Mouse (Mus musculus) urinary bladder, postnatal 14 days (tissue): ENCODE data around the gene Gpx3.
"Not testable (repeated sequence)": the region's sequence is repeated elsewhere in the genome, so short reads cannot be mapped to it uniquely, and the experiment has no call there.

Experiments
- DNase-seq: peaks from one replicate; pipeline ENCODE4 v3.0.0; 2021; ENCODE audit warnings: low spot score

The Gpx3 gene

DNA sequence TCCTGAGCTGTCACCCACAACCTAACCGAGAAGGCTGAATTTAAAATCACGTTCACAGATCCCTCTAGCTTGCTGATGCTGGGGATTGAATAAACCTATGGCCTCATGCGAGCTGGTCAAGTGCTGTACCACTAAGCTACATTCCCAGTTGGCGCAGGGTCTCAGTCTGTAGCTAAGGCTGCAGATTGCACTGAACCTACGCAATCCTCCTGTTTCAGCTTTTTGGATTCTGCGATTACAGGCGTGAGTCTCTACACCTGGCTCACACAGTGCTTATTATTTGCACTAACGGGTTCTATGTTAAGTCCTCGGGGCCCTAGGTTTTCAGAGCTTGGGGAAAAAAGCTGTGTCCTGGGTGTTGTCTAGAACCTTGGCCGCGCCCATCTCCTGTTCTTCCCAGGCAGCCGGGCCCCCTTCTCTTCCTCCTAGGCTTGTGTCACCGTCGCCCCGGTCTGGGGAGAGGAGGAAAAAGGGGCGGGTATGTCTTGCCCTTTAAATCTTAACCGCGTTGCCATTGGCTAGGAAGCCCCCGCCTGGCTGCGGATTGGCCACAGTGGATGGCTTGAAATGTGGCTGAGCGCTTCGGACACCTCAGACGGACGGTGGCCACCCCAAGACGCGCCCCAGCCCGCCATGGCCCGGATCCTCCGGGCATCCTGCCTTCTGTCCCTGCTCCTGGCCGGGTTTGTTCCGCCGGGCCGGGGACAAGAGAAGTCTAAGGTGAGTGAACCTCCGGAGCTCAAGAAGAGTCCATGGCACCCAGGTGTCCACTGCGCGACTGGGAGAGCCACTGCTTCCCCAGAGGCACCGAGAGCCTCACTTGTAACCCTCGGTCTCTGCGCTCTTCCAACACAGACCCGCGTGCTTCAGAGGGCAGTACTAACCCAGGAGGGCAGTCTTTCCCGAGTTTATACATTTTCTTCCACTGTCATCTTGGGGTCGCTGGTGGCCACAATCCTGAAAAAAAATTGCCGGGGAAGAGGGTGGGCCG lies at the start of gene Gpx3:
TSS of gene Gpx3 (plus strand) at position 121 of the 991 bp plus-strand sequence.
- DNase-seq = peak; percentile 73

DNA sequence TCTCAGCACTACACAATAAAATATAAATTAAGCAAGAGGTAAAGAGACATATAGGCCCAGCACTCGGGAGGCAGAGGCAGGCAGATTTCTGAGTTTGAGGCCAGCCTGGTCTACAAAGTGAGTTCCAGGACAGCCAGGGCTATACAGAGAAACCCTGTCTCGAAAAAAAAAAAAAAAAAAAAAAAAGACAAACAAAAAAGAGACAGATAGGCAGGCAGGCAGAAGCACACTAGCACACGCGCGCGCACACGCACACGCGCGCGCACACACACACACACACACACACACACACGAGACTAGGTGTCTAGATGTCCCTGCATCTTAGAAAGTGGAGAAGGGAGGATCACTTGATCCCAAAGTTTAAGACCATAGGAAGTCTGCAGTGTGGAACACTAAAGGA lies 43.4 kb upstream of the Gpx3 start:
- not testable (repeated sequence) for DNase-seq

DNA sequence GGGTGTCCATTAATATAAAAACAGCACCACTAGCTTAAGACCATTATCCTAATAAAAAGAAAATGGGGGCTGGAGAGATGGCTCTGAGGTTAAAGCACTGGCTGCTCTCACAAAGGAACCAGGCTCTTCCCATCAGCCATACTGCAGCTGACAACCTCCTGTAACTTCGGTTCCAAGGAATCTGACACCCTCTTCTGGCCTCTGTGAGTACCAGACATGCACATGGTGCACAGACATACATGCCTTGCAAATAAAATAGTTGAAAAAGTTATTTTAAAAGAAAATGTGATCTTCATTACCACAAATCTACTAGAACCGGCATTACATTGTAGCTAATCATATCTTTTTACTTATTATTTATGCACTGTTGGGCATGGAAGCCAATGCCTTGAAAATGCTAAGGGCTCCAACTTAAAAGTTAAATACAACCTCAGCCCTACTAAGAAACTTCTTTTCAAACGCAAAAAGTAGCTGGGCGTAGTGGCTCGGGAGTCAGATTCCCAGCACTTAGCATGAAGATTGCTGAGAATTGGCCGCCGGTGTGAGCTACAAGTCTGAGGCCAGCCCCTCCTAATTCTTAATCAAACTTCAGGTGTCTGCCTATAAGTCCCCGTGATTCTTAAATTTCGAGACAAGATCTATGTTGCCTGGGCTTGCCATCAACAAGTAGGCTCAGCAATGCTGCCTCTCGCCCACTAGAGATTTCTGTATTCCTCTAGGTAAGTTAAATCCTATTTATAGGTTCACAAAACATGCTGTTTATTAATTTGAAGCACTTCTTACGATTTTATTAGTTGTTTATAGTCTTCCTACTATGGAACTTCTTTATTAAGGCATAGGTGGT lies 42.7 kb upstream of the Gpx3 start:
- DNase-seq = no peak

DNA sequence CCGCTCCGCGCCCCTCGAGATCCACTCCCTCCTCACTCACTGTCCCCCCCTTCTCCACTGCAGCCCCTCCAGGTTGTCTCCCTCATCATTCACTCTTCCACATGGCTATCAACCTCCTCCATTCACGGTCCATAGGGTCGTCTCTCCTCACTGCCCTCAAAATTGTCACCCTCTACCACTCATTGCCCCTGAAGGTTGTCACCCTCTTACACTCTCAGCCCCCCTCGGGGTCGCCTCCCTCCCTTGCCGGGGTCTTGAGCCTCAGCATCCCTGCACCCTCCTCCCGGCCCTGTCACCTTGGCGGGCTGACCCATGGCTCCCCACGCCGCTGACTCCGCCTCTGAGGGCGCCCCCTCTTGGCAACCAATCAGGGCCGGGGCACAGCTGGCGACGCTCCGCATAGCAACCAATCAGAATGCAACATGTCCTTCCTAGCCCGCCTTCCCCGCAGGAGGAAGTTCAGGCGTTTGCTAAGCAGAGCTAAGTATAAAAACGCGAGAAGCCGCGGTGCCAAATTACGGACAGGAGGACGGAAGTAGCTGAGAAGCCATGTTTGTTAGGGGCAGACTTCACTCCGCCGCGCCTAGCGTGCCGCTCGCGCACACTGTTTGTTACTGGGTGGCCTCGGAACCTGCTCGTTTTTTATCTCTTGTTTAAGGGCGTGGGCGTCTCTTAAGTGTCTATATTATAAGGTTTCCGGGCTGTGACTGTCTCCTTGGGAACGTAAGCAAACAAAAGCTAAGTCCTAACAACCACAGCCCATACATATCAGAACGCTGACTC lies 41.8 kb upstream of the Gpx3 start, which contains the start of gene Lyrm7:
TSS of gene Lyrm7 (minus strand) at position 661 of the 783 bp plus-strand sequence.
- peak; percentile 97 for DNase-seq

DNA sequence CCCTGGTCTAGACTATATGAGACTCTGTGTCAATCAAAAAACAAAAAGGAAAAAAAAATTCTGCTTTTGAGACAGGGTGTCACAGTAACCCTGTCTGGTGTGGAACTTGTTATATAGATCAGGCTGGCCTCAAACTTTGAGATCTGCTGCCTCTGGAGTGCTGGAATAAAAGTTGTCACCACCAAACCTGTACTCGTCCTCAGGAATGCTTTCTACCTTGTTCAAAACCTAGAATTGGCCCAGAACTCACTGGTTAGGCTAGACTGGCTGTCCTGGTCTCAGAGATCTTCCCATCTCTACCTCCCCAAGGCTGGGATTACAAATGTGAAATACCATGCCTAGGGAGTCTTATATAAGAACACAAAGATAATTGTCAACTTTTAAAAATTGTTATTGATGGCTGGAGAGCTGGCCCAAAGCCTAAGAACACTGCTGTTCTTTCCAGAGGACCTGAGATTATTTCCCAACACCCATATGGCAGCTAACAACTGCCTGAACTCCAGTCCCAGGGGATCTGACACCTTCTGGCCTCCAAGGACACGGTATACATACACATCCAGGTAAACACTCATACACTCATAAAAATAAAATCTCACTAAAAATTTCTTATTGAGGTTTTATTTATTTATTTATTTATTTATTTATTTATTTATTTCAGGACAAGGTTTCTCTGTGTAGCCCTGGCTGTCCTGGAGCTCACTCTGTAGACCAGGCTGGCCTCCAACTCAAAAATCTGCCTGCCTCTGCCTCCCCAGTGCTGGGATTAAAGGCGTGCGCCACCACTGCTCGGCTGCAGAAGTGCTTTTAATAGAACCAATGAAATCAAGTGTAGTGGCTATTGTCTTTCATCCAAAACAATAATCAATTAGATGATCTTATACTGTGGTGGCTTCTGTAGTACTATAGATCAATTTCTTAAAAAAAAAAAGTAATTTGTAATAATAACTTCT lies 40.5 kb upstream of the Gpx3 start:
- DNase-seq = no peak

DNA sequence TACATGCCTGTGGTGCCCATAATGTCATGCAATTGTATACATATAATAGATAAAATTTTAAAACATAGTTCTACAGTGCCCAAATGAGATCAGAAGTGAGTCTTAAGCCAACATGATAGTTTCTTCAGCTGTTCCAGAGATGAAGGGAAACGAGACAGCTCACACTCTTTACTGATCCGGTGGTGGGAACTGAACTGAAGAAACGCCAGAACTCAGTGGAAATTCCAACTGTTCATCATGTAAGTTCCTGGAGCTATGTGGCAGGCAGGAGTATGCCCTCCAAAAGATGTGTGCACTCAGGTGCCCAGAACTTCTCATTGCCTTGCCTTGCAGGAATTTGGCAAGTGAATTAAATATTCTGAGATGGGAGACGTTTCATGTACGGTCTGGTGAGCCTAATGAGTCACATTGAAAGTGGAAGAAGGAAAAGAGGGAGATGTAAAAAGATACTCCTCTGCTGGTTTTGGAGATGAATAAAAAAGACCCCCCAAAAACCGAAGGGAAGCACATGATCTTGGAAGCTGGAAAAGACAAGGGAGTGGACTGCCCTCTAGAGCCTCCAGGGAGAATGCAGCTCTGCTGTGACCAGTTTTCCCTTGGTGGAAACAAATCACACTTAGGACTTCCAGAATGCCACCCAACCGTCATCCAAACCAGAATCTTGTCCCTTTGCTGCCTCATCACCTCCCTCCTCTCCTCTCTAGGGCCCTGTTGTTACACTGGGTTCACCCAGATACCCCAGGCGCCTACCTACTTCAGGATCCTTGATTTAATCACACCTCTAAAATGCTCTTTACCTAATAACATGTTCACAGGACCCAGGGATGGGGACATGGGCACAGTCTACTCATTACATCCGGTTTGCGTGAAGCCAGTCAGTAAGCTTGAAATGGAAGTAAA lies 39.4 kb upstream of the Gpx3 start:
- peak; percentile 46 for DNase-seq

DNA sequence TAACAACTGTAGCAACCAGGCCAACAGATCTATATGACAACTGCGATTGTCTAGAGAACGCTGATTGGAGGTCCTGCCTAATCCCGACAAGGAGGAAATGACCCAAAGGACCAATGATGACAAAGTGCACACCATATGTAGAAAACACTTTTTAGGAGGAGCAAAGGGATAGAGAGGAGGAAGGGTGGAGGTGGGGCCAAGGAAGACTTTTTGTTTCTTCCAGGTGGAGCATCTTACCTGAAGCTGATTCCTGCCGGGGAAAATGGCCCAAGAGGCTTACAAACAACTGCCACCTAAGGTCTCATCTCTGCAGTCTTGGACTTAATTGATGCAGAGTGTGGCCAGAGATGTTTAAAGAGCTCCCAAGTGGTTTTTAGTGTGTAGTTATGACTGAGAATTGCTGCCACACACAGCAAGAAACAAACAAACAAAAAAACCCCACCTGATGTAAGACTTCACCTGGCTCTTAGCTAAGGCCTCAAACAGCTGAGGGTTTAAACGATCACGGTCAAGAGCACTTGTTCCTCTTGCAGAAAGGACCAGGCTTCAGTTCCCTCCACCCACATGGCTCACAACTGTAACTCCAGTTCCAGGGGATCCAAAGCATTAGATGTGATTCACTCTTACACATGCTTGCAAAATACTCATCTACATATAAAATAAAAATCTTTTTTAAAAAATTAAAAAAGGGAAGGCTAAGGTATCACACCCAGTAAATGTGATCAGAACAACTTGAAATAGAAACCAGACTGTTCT lies 36.7 kb upstream of the Gpx3 start:
- no peak for DNase-seq

DNA sequence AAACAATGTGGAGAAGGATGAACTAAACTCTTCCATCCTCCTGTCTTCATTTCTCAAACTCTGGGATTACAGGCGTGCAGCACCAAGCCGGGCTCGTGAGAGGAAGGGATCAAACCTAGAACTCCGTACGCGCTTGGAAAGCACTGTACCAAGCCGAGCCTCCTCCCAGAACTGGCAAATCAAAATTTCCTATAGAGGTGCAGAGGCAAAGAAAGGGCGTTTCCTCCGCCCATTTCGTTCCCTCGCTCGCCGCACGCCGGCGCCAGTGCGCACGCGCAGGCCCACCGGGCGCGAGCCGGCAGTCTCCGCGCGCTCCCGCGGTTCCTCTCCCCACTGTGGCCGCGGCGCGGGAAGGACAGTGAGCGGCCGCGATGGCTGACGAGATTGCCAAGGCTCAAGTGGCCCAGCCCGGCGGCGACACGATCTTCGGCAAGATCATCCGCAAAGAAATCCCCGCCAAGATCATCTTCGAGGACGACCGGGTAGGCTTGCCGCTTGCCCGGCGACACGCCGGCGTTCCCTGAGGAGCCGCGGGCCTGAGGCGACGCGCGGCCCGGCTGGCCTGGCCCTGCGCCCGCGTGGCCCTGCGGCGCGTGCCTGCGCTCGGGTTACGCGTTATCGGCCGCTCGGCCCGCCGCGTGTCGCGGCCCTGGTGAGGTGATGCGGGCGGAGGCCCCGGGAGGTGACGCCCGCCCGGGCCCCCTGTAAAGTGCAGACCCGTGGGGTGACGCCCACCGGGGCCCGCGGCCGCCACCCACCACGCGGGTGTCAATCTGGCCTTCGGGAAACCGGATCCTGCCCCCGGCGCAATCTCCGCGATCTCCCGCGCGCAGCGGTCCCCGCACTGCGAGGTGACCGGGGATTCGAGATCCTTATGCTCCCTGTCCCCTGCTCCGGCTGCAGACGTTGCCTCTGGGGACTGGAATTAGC lies 35.9 kb upstream of the Gpx3 start, which contains the start of gene Hint1:
TSS of gene Hint1 (plus strand) at position 265 of the 930 bp plus-strand sequence.
- peak; percentile 93 for DNase-seq

DNA sequence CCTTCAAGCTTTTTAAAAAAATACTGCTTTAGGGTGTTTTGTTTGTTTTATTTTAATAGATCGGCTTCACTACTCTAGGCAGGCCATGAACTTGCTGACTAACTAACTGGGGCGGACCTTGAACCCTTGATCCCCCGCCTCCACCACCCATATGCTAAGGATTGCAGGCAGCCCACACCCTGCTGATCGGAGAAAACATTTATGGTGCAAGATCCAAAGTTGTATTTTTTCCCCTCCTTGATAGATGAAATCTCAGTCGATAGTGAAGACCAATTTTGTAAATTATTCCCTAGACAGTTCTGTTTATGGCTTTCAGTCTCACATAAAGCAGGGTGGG lies 35.2 kb upstream of the Gpx3 start:
- peak; percentile 37 for DNase-seq

DNA sequence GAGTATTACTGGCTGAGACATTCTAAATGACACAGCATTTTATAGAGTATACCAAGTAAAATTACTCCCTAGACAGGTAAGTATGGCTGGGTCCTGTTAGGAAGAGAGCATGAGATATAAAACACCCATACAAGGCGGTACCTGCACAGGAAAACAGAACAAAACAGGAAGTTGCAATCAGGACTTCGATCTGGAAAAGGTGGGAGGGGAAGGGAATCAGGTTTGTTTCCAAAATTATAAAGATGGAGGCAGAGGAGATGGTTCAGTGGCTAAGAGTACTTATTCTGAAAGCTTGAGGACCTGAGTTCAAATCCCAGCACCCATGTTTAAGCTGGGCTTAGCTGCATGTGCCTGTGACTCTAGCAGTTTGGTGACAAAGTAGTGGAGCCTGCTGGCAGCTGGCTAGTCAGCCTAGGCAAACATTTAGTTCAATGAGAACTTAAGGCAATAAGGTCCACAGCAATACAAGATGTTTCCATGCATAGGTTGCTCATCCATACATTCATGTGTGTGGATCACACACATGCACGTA lies 34.3 kb upstream of the Gpx3 start:
- DNase-seq = no peak

DNA sequence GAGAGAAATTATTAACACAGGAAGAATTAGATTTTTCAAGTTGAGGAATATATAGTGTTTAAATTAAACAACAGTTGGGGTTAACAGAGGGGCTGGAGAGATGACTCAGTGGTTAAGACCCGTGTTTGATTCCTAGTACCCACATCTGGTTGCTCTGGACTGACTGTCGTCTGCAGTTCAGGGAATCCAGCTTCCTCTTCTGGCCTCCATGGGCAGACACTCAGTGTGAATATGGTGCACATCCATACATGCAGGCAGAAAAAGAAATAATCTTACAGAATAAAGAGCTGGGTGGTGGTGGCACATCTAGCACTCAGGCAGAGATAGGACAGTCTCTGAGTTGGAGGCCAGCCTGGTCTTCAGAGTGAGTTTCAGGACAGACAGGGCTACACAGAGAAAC lies 33.8 kb upstream of the Gpx3 start:
- DNase-seq = no peak

DNA sequence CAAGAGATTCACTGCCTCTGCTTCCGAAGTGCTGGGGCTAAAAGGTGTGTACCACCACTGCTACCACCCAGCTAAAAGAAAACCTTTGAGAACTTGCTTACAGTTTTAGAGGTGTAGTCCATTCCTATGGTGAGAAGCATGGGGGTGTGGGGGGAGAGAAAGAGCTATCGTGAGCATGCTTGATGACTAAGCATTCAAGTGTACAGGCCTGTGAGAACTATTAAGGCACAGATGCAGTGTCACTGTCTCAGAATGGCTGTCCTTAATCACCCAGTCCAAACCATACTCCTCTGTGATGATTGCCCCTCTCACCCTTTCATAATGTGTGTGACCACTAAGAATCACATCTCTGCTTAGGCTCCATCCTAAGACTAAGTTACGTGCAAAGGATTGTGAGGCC lies 32.9 kb upstream of the Gpx3 start:
- no peak for DNase-seq

DNA sequence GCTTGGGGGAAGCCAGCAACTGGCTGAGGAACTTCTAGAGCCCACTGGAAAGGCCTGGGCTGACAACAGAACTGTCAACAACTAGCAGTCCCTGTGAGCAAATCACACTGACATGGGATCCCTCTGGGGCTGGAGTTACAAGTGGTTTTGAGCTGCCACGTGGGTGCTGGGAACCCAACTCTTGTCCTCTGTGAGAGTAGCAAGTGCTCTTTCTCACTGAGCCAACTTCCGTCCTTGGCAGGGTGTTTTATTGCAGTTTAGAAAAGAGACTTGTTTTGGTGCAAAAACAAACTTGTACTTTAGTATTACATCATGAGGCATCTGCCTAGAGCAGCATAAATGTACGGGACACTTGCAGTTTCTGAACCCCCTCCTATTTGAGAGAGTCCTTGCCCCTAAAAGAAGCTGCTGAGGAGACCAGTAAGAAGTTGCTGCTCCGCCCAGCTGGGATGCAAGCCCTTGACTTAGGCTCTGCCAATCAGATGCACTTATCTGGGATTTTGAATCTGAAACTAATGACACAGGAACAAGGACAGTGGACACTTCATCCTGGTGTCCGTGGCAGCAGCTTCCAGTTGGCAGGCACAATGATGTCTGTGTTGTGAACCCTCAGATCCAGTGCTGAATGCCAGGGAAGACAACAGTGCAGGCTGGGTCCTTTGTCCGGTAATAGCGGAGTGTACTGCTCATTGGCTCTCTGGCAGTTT lies 30.3 kb upstream of the Gpx3 start:
- DNase-seq = no peak

DNA sequence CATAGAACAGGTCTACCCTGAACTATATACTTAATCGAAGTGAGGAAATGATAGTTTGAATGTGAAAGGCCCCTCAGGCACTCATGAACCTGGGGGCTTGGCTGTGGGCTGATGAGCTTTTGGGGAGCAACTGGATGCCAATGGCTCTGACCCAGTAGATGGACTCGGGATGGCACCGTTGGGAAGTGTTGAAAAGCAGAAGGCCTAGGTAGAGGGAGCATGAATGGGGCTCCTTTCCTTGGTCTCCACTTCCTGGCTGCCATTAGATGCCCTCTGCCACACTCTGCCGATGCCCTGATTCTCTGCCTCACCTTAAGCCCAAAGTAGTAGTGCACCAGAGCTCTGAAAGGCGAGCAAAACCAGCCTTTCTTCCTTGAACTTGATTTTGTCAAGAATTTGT lies 26.2 kb upstream of the Gpx3 start:
- DNase-seq = no peak

DNA sequence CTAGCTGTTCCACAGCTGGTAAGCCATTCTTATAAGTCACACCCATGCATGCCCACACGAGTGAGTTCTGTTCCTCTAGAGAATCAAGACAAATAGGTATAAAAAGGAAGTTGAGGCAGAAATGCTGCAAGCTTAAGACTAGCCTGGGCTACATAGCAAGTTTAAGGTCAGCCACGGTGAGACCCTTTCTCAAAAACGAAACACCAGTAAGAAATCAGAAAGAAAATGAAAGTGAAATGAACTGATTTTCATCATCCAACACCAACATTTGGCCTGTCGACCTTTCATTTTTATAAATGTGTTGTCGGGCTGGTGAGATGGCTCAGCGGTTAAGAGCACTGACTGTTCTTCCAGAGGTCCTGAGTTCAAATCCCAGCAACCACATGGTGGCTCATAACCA lies 23.4 kb upstream of the Gpx3 start:
- DNase-seq = no peak

DNA sequence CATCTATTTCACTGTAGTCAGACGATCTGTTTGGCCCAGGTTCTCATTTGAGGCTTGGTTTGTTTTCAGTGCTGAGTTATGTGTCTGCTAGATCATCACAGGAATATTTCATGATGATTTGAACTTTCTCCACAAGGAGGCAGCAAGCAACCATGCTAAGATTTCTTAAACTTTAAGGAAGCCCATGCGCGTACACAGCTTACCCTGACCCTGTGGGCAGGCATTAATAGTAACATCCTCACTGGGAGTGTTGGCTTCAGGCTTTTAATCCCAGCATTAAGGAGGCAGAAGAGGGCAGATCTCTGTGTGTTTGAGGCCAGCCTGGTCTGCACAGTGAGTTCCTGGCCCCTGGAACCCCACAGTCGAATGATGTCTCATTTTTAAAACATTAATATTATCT lies 22.8 kb upstream of the Gpx3 start:
- DNase-seq = peak; percentile 52

DNA sequence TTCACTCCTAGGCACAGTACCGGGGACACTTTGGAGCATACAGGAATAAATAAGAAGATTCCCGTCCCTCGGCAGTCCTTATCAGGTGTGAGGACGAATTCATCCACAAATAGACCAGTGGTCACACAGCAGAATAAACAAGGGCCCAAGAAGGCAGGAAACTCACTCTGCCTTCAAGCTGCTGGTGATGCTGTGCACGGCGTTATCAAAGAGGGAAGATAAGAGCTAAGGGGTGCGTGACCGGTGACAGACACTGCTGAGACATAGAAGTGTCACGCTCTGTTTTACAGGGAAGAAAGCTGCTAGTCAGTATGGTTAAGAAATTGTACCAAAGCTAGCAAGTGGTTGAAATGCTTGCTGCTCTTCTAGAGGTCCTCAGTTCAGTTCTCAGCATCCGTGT lies 22.3 kb upstream of the Gpx3 start:
- no peak for DNase-seq
